Mouse (Mus musculus): ENCODE results near the gene Cnksr3.

The Cnksr3 gene

DNA sequence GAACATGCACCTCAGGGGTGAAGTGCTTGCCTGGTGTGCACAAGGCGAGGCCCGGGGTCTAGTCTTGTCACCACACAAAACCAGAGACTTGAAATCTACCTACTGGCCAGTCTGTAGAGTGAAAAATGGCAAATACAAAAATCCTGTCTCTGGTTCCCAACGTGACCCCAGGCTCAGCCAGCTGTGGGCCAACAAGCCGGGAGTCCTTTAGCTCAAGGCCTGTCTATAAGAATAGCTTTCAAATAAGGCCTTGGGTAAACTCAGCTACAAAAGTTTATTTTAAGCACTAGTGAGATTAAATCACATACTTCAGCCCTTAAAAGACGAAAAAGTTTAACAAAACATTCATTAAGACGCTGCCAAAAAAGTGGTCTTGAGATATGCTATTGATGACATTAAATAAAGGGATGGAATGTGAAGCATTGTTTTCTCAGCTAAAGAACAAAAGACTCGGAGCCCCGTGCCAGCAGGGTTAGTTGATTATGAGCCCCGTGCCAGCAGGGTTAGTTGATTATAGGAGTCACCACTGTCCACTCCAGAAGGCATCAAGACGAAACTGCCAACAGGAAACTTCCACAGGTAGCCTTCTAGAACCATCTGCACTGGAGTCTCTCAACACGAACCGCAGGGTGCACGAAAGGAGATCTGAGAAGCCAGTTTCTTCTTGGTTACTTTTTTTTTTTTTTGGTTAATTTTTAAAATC, 67.8 kb downstream of the Cnksr3 start:
- DNase-seq: no peak

- no peak for DNase-seq
Measured at GRCm38 (mm10) chr10:7142287-7142686, 69.8 kb downstream of the Cnksr3 start.

DNA sequence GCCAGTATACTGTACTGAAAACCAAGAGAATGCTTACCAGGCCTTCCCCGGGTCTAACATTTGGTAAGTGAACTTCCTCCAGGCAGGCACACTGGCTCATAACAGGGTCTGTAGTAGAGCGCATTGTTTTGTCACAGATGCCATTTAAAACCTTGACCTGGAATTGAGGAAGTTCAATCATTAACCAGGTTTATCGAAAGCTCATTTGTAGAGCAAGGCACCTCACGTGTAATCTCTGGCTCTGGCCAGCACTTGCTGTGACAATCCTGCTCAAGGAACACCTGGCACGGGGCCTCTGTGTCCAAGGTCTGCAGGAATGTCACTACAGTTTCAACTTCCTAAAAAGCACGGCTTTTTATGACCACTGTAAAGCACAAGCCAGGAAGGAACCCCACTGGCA, 71.8 kb downstream of the Cnksr3 start:
- no peak for DNase-seq

DNA sequence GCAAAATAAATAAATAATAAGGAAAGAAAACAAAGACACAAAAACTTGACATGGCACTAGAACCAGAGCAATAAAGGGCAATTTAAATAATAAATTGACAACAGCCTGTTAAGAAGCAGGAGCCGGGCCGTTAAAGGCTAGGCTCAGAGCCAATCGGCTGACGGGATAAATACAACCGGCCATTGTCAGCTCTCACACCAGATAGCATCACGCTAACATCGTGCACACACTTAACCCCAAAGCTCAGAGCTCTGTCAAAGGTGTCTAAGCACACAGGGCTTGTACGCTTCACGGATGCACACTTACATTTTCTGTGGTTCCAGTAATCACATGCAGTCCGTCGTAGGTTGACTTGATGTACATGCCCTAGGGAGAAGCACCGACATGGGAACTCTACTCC, 74.0 kb downstream of the Cnksr3 start:
- no peak for DNase-seq

- no peak for DNase-seq
Measured at GRCm38 (mm10) chr10:7135751-7136150, 76.3 kb downstream of the Cnksr3 start.

DNA sequence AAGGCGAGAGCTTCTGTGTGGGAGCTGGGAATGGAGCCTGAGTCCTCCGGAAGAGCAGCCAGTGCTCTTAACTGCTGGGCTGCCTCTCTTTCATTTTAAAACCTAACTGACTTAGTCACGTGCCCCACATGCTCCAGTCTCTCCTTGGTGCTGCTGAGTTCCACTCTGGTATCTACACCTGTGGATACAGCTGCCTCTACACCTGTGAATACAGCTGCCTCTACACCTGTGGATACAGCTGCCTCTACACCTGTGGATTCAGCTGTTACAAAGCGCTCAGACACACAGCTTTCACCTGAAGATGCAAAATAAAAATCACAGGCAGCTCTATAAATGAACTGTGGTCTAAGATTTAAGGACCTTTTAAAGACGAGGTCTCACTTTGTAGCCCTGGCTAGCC, 79.0 kb downstream of the Cnksr3 start:
- DNase-seq: no peak

DNA sequence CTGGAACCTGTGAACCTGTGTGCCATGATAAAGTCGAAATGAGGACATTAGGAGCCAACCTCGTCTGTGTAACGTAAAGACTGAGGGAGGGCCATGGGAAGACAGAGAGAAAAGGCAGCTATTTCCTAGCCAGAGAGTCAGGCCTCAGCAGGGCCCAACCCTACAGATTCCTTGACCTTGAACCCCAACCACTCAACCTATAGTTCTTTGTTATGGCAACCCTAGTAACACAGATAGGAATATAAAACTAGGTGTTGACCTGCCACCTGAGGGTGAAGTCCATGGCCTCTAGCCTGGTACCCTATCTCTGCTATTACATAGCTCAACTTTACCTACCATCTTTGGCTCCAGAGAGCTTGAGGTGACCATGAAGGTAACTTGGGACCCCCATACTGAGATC, 80.6 kb downstream of the Cnksr3 start:
- no peak for DNase-seq

DNA sequence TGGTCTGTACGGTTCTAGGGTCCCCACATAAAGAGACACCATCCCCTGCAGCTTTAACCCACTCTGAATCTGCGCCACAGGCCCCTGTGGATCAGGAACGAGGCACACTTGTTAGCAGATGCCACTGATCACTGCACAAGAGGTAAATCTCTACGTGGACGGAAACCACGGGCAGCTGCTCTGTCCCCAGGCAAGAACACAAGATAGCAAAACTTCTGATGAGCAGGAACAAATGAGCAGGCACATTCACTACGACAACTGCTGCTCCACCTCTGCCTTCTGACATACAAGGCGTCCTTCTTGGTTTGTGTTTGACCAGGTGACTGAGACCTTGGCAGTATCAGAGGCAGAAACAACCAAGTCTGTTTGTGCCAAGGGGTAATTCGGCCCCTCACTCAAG, 84.2 kb downstream of the Cnksr3 start:
- DNase-seq: no peak

DNA sequence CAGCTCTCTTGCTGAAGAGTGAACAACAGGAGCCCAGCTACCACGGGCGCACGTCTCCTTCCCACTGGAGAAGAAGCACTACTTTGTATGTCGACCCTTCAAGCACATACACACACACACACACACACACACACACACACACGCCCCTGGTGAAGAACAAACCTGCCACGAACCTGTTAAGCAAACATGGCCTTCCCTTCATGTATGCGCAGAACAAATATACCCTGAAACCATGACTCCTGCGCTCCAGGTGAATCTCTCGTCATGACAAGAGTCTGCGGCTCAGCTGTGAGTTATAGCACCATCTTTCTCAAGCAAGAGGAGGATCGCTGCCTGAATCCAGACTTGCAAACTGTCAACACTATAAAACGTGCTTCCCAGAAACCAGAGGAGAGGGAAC, 85.2 kb downstream of the Cnksr3 start:
- DNase-seq: no peak

GRCm38 (mm10) chr10:7126287-7126686, 85.8 kb downstream of the Cnksr3 start:
- DNase-seq: no peak

GRCm38 (mm10) chr10:7124993-7125392, 87.0 kb downstream of the Cnksr3 start:
- no peak for DNase-seq

- DNase-seq: no peak
Measured at GRCm38 (mm10) chr10:7122294-7122693, 89.7 kb downstream of the Cnksr3 start.

- DNase-seq: no peak
Measured at GRCm38 (mm10) chr10:7120206-7120605, 91.8 kb downstream of the Cnksr3 start.

DNA sequence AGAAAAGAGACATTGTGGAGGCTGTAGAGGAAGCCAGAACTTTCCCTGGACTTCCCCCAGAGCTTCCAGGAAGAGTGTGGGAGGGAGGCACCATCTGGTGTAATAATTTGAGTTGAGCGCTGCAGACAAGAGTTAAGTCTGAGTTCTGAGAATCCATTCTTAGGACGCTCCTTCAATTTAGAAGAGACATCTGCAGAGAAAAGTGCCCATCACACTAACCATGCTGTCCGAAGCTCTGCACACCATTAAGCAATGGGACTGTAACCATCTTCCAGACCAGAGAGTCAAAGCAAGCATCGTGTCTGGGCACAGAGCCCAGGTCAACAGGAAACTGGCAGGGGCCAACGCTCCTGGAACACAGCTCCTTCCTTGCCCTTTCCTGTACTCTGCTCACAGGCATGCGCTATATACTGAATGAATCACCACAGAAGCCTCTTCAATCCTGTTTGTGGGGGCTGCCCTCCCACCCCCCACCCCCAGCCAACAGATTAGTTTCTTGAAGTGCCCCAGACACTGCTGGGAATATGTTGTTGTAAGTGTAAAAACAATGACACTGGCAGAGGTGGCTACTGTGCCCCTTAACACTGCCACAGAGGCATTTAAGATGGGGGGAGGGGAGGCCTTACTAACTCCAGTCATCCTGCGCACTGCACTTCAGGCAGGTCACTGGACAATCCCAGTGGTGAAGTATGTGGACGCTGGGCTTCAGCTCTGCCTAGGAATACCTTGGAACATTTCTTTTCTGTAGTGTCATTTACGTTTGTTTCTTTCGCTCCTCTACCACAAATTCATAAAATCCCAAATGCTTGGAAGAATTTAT, 93.6 kb downstream of the Cnksr3 start:
- peak; percentile 10 for DNase-seq

DNA sequence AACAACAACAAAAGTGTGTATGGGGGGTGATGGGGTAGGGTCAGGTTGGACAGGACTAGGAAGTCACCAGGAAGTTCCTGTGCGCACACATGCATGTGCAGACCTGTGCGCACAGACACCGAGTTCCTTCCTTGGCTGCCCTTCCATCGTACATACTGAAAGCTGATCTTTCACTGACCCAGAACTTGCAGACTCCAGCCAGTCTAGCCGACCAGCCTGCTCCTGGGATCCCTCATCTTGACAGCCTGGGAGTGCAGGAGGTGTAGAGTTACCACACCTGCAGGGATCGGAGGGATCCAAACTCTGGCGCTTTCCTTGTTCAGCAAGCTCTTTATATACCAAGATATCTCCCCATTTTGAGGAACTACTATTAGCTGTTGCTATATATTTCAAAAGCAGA, 94.3 kb downstream of the Cnksr3 start:
- peak; percentile 14 for DNase-seq

DNA sequence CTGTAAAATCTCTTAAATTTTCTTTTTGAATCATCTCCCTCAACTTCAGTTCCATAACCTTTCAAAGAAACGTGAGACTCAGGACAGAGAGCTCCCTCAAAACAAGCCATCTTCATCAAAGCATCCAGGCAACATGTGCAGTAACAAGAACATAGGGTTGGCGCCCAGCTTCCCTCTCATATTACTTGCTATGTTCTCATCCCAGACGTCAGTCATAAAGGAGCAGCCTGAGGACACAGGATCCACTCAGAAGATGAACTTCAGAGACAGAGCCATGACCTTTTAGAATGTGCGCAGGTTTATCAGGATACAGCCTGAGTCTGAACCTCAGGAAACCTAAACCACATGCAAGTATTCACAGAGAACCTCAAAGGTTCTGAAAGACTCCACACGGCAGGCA, 97.2 kb downstream of the Cnksr3 start:
- DNase-seq: no peak

DNA sequence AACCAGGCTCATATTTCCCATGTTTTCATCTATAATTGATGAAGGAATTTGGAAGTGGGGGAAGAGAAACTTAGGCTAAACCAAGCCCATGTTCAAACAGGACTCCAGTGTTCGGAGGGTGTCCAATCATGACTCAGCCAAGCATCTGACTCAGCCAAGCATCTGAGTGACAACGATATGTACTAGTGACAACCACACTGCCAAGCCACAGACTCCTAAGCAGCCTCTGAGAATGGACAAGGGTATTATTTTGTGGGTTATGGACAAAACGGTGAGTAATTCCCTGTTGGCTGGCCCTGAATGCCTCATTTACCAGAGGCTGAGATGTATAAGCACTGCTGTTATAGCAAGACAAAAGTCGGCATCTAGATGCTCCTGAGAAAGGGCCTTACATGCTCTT, 98.3 kb downstream of the Cnksr3 start:
- DNase-seq: no peak

DNA sequence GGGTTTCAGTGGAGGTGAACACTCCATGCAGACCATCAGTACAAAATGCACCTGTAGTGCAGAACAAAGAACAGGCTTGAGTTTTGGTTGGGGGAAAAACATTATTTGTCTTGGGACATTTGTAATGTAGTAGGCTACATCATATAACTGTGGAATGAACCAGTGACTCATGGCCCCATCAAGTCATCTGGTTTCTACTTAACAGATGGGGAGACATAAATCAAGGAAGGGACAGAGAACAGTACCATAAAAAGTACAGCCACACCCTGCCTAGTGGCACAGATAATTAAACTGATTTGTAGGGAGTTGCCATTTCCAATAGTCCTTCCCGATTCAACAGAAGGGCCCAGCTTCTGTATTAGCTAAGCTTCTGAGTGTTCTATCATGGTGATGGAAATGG, 98.9 kb downstream of the Cnksr3 start:
- DNase-seq: no peak

- DNase-seq: no peak
Measured at GRCm38 (mm10) chr10:7111462-7112000, 100.5 kb downstream of the Cnksr3 start.

DNA sequence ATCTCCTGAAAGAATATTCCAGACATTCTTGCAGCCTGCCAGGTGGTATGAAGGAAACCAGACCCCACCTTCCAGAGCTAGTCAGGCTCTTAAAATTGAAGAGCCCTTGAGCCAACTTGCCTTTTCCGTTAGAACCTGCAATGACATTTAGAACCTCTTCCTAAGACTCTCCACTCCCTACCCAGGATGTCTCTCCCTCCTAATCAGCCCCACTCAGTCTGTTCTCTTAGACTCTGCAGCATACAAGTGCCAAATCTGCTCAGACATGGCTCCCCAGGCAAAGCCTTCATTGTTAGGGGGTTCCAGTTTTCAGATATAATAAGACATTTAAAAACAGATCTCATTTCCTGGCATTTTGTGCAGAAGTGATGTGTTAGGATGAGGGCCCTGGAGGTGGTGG, 108.2 kb downstream of the Cnksr3 start:
- DNase-seq: no peak

GRCm38 (mm10) chr10:7077971-7078370, 134.1 kb downstream of the Cnksr3 start:
- DNase-seq: no peak

GRCm38 (mm10) chr10:7077389-7077808, 134.6 kb downstream of the Cnksr3 start:
- DNase-seq: no peak

GRCm38 (mm10) chr10:7076662-7077211, 135.3 kb downstream of the Cnksr3 start:
- peak; percentile 16 for DNase-seq

- DNase-seq: peak; percentile 57
Measured at GRCm38 (mm10) chr10:7076201-7076600, 135.8 kb downstream of the Cnksr3 start.
